Mouse (Mus musculus): ENCODE results near the gene Tmem107. TPM values are rescaled to one million over a fixed set of nuclear protein-coding genes. Genes with fewer than 3 reads are reported as not detected.

Tmem107 gene
- total RNA-seq, 1 experiment, result 38.8 TPM

DNA sequence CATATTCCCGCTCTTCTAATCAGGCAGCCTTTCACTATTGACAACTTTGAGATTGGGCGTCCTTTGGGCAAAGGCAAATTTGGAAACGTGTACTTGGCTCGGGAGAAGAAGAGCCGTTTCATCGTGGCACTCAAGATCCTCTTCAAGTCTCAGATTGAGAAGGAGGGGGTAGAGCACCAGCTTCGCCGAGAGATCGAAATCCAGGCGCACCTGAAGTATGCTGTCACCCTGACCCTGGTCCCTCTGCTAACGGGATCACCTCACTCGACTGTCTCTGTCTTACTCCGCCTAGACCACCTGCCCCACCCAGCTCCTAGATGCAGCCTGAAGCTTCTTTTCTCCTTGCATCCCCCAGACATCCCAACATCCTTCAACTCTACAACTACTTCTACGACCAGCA lies 22.5 kb upstream of the Tmem107 start:
- Histone ChIP-seq H3K4me3 (ENCODE audit: insufficient read depth in 1 of 2, low read depth in 1 of 2, low read length in 2 of 2, poor library complexity in 1 of 2, severe bottlenecking in 1 of 2) (no peak overlapping the region), H3K9me3 (ENCODE audit: control insufficient read depth, insufficient read depth, low read depth, low read length) (no peaks in the 10 kb centered on the region), H3K4me1 (ENCODE audit: control insufficient read depth in 2 of 2, insufficient read depth in 2 of 2, low read length in 2 of 2, poor library complexity in 1 of 2) (peaks cover 0 to 9% of the 10 kb centered on the region in 2 experiments; a peak in 3 of 4 replicates), H3K27ac (ENCODE audit: insufficient read depth, low read depth, low read length, poor library complexity, severe bottlenecking) (no peak overlapping the region), H3K9ac (ENCODE audit: insufficient read depth, low read depth, low read length, poor library complexity, severe bottlenecking) (no peak overlapping the region), H3K36me3 (ENCODE audit: control insufficient read depth, insufficient read depth, low read length, poor library complexity, severe bottlenecking) (peaks cover 30% of the 10 kb centered on the region)
- in situ Hi-C loops (cut with MboI; ENCODE audit: low sequenced_read_pairs in 2 of 2, unreplicated experiment in 2 of 2), result no loop called here
- TF ChIP-seq HCFC1 (IDR thresholded peaks at IDR 0.05; ENCODE audit: borderline replicate concordance, insufficient read depth, low read length), result no peak
- no peak for TF ChIP-seq ZC3H11A (IDR thresholded peaks at IDR 0.05; ENCODE audit: borderline replicate concordance, low read depth, low read length)
- TF ChIP-seq CHD2 (IDR thresholded peaks at IDR 0.05; ENCODE audit: low read depth, low read length), result no peak
- no peak for TF ChIP-seq MAFK (IDR thresholded peaks at IDR 0.05; ENCODE audit: insufficient read depth, low read depth, low read length)
- no peak for TF ChIP-seq ZNF384 (IDR thresholded peaks at IDR 0.05; ENCODE audit: low read depth, low read length)
- DNase-seq (ENCODE audit: low read depth, low spot score), result no peak

DNA sequence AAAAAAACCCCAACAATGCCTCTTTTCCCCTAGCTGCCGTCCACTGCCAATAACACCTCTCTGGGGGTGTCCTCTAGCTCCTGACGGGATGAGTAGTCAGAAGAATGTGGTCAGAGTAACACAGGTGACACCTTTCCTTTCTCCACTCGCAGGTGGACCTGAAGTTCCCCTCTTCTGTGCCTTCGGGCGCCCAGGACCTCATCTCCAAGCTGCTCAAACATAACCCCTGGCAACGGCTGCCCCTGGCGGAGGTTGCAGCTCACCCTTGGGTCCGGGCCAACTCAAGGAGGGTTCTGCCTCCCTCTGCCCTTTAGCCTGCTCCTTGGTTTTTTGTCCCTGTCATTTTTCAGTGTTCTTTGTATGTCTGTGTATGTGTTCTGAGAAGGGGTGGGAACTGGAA lies 19.9 kb upstream of the Tmem107 start:
- Histone ChIP-seq H3K9ac (ENCODE audit: insufficient read depth, low read depth, low read length, poor library complexity, severe bottlenecking) (no peak overlapping the region), H3K4me1 (ENCODE audit: control insufficient read depth in 2 of 2, insufficient read depth in 2 of 2, low read length in 2 of 2, poor library complexity in 1 of 2) (peaks cover 0 to 9% of the 10 kb centered on the region in 2 experiments; a peak in 3 of 4 replicates), H3K27ac (ENCODE audit: insufficient read depth, low read depth, low read length, poor library complexity, severe bottlenecking) (no peak overlapping the region), H3K9me3 (ENCODE audit: control insufficient read depth, insufficient read depth, low read depth, low read length) (no peaks in the 10 kb centered on the region), H3K36me3 (ENCODE audit: control insufficient read depth, insufficient read depth, low read length, poor library complexity, severe bottlenecking) (peaks cover 30% of the 10 kb centered on the region), H3K4me3 (ENCODE audit: insufficient read depth in 1 of 2, low read depth in 1 of 2, low read length in 2 of 2, poor library complexity in 1 of 2, severe bottlenecking in 1 of 2) (no peak overlapping the region)
- TF ChIP-seq ZNF384 (IDR thresholded peaks at IDR 0.05; ENCODE audit: low read depth, low read length), result no peak
- no peak for TF ChIP-seq HCFC1 (IDR thresholded peaks at IDR 0.05; ENCODE audit: borderline replicate concordance, insufficient read depth, low read length)
- no peak for TF ChIP-seq MAFK (IDR thresholded peaks at IDR 0.05; ENCODE audit: insufficient read depth, low read depth, low read length)
- TF ChIP-seq CHD2 (IDR thresholded peaks at IDR 0.05; ENCODE audit: low read depth, low read length), result no peak
- TF ChIP-seq ZC3H11A (IDR thresholded peaks at IDR 0.05; ENCODE audit: borderline replicate concordance, low read depth, low read length), result no peak
- no peak for DNase-seq (ENCODE audit: low read depth, low spot score)
- in situ Hi-C loops (cut with MboI; ENCODE audit: low sequenced_read_pairs in 2 of 2, unreplicated experiment in 2 of 2), result no loop called here

DNA sequence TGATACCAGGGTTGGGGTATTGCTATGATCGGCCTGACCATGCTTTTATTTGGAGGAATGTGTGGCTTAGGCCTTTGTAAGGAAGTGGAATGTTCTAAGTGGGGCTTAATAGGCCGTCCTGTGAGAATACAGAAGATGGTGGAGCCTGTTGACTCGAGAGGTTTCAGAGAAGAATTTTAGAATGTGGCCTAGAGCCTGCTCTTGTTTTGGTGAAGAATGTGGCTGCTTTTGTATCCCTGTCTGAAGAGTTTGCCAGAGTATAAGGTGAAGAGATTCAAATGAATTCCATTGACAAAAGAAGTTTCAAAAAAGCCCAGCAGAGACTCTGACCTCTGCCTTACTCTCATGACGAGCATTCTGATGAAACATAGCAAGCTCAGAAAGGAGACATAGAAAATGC lies 18.8 kb upstream of the Tmem107 start:
- DNase-seq (ENCODE audit: low read depth, low spot score), result no peak
- Histone ChIP-seq H3K9me3 (ENCODE audit: control insufficient read depth, insufficient read depth, low read depth, low read length) (no peaks in the 10 kb centered on the region), H3K4me1 (ENCODE audit: control insufficient read depth in 2 of 2, insufficient read depth in 2 of 2, low read length in 2 of 2, poor library complexity in 1 of 2) (peaks cover 0 to 9% of the 10 kb centered on the region in 2 experiments; a peak in 3 of 4 replicates), H3K27ac (ENCODE audit: insufficient read depth, low read depth, low read length, poor library complexity, severe bottlenecking) (no peak overlapping the region), H3K4me3 (ENCODE audit: insufficient read depth in 1 of 2, low read depth in 1 of 2, low read length in 2 of 2, poor library complexity in 1 of 2, severe bottlenecking in 1 of 2) (no peak overlapping the region), H3K9ac (ENCODE audit: insufficient read depth, low read depth, low read length, poor library complexity, severe bottlenecking) (no peak overlapping the region), H3K36me3 (ENCODE audit: control insufficient read depth, insufficient read depth, low read length, poor library complexity, severe bottlenecking) (peaks cover 30% of the 10 kb centered on the region)
- in situ Hi-C loops (cut with MboI; ENCODE audit: low sequenced_read_pairs in 2 of 2, unreplicated experiment in 2 of 2), result no loop called here
- no peak for TF ChIP-seq CHD2 (IDR thresholded peaks at IDR 0.05; ENCODE audit: low read depth, low read length)
- no peak for TF ChIP-seq ZNF384 (IDR thresholded peaks at IDR 0.05; ENCODE audit: low read depth, low read length)
- TF ChIP-seq HCFC1 (IDR thresholded peaks at IDR 0.05; ENCODE audit: borderline replicate concordance, insufficient read depth, low read length), result no peak
- TF ChIP-seq ZC3H11A (IDR thresholded peaks at IDR 0.05; ENCODE audit: borderline replicate concordance, low read depth, low read length), result no peak
- TF ChIP-seq MAFK (IDR thresholded peaks at IDR 0.05; ENCODE audit: insufficient read depth, low read depth, low read length), result no peak

DNA sequence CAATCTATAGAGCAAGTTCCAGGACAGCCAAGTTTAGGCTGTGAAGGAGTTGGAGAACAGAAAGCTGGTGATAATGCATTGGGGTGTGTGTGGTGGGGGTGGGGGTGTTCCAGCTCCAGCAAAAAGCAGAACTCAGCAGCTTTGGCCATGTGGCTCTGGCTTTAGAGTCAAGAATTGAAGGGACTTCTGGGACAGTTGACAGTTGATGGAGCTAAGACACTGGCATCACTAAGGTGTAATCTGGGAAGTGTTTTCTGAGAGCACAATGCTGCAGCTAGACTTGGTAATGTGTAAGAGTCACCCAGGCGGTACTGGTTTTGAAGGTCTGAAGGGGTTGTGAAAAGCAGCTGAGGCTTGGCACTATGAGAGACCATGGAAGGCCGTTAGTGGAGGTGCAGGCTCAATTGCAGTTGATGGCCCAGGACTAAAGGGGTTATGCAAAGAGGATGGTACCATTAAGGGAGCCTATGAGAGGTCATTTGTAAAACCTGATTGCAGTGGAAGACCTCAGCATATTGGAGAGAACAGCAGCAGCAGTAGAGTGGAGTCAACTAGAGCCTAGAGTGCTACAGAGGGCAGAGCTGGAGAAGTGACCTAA lies 17.7 kb upstream of the Tmem107 start:
- TF ChIP-seq ZNF384 (IDR thresholded peaks at IDR 0.05; ENCODE audit: low read depth, low read length), result no peak
- TF ChIP-seq CHD2 (IDR thresholded peaks at IDR 0.05; ENCODE audit: low read depth, low read length), result no peak
- no peak for TF ChIP-seq ZC3H11A (IDR thresholded peaks at IDR 0.05; ENCODE audit: borderline replicate concordance, low read depth, low read length)
- TF ChIP-seq MAFK (IDR thresholded peaks at IDR 0.05; ENCODE audit: insufficient read depth, low read depth, low read length), result no peak
- no peak for TF ChIP-seq HCFC1 (IDR thresholded peaks at IDR 0.05; ENCODE audit: borderline replicate concordance, insufficient read depth, low read length)
- DNase-seq (ENCODE audit: low read depth, low spot score), result no peak
- Histone ChIP-seq H3K9me3 (ENCODE audit: control insufficient read depth, insufficient read depth, low read depth, low read length) (no peaks in the 10 kb centered on the region), H3K4me1 (ENCODE audit: control insufficient read depth in 2 of 2, insufficient read depth in 2 of 2, low read length in 2 of 2, poor library complexity in 1 of 2) (0 out of 4 replicates have a peak, but pooled peaks cover 0 to 4% of the 10 kb centered on the region in 2 experiments), H3K4me3 (ENCODE audit: insufficient read depth in 1 of 2, low read depth in 1 of 2, low read length in 2 of 2, poor library complexity in 1 of 2, severe bottlenecking in 1 of 2) (no peak overlapping the region), H3K9ac (ENCODE audit: insufficient read depth, low read depth, low read length, poor library complexity, severe bottlenecking) (no peak overlapping the region), H3K27ac (ENCODE audit: insufficient read depth, low read depth, low read length, poor library complexity, severe bottlenecking) (no peak overlapping the region), H3K36me3 (ENCODE audit: control insufficient read depth, insufficient read depth, low read length, poor library complexity, severe bottlenecking) (peaks cover 25% of the 10 kb centered on the region)
- in situ Hi-C loops (cut with MboI; ENCODE audit: low sequenced_read_pairs in 2 of 2, unreplicated experiment in 2 of 2), result no loop called here
